Mouse (Mus musculus) leukemia stem cell, adult 10-12 weeks (primary cell): ENCODE data around the gene Szrd1. TPM values are rescaled to one million over a fixed set of nuclear protein-coding genes. Genes with fewer than 3 reads are reported as not detected.

Source experiments
- polyA plus RNA-seq: library from polyadenylated mRNA; stranded (reverse); fragments of >175 nt; gene quantifications from 2 replicates; pipeline ENCODE4 v1.2.3, GENCODE M21; 2012; ENCODE audit warnings: low replicate concordance

The Szrd1 gene
- 118 and 198 TPM in 2 replicates for polyA plus RNA-seq

DNA sequence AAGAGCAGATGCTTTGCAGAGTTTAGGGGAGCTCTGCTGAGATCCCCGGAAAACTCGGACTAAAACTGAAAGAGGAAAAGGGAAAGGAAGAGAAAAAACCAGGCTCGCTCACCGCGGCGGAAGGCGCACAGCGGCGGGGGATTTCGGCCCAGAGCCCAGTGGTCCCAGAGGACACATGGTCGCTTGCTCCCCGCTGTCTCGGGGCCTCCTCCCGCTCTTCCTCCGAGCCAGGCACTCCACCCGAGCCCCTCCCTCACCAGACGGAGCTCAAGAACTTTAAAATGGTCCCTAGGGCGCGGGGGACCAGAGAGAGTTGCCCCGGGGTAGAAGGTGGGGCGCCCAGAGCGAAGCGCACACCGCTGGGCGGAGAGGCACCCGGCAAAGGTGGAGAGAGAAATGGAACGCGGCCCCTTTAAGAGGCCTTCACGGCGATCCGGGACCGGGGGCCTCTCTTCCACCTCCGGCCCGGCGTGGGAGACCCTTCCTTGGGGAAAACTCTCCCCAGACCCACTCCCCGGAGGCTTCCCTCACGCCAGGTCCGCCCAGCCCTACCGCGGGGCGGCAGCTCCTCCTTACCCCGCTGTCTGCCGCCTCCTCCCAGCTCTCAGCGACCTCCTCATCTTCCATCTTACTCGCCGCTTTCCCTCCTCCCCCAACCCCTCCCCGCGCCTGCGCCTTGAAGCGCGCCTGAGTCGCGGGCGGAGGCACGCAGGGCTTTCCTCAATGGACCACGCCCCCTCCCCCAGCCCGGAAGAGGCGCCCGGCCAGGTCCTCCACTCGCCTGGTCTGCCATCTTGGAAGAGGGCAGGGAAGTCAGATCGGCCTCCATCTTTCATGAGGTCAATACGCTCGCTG, at the start of gene Szrd1:
Gene Szrd1 (minus strand): TSS at position 660 of the 855 bp plus-strand sequence.

DNA sequence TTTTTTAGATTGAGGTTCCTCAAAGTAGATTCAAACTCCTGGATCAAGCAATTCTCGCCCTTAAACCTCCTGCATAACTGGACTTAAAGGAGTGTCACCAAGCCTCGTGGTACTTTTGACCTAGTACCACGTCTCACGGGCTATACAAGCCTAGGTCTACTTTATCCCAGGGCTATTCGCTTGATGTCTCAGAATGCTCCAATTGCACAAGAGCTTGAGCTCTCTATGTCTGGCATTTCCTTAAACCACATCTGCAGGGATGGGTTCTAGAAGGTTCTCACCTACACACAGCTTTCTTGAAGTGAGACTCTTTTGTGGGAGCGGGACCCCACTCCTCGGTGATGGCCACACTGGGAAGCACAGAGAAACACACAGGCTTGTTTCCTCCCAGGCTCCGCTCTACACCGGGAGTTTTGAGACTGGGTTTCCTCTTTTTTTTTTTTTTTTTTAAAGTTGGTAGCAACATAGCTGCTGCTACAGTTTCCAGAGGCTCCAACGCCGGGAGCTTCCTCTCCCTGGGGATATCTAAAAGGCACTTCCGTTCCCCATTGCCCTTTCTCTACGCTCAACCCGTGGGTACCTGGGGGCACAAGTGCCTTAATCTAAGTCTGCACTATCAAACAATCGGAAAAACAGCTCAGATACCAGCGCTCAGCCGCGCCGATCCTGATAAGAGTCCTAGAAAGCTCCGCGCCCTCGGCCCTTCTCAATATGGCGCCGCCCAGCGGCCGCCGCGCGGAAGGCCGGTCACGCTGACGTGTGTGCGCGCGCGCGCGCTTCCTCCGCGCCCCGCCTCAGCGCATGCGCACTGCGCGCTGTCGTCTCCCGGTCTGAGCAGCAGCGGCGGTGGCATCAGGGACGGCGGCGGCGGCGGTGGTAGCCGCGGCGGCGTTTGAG, 7.8 kb upstream of the Szrd1 start, which contains the start of gene Fbxo42:
Gene Fbxo42 (plus strand): TSS at position 802 of the 897 bp plus-strand sequence.

DNA sequence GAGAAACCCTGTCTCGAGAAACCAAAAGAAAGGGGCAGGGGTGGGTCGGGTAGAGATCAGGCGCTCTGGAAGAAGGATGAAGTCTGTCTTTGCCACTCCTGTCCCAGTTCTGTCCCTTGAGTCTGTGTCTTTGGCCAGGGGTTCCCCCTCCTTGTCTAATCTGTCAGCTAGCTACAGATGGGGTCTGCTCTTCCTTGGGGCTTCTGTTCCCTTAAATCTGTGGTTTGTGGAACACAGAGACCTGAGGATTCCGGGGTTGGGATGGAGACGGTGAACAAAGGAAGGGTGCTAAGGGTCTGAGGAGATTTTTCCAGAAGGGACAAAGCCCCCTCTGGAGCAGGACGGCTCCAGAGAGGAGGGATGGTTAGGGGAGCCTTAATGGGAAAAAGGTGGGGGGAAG, 51.5 kb downstream of the Szrd1 start, which contains the start of gene Spata21:
Gene Spata21 (plus strand): TSS at position 301 of the 400 bp plus-strand sequence.

DNA sequence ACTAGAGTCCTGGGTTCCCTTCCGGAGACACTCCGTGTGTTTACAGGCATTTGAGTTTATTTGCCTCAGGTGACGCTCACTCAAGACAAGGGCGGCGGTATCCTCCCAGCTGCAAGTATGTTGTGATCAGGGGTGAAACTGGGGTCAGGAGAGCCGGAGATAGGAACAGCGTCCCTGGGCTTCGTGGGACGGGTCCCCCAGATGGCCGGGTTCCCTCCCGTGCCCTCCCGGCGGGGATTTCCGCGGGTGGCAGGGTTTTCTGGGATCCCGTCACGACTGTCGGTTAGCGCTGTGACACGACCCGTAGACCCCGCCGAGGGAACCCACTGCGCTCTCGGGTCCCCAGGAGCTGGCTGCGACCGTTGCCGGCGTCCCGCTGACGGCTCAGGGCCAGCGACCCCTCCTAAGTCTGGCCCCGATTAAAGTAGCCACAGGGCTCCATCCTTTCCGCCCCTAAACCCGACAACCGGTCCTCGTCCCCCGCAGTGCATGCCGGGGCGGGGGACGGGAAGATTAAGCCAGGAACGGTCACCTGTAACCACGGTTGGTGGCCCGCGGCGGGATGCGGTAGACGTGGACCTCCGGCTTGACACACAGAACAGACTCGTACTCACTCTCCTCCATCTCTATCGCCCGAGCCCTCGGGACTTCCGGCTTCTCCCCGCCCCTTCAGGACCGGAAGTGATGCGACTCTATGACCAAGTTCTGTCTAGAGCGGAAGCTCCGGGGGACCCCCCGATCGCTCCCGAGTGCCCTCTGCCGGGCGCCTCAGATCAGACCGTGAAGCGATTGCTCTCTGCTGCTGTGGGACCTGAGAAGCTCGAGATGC, 61.7 kb downstream of the Szrd1 start, which contains the start of gene Necap2:
Gene Necap2 (minus strand): TSS at position 677 of the 829 bp plus-strand sequence.

Other genes starting within 250 kb of the Szrd1 start
- 0.20 and 0.33 TPM in 2 replicates for gene Padi2, start 233.4 kb downstream of the Szrd1 start, polyA plus RNA-seq
- gene Sdhb, start 178.6 kb downstream of the Szrd1 start, polyA plus RNA-seq, result 46.5 and 140 TPM in 2 replicates
- 197 and 219 TPM in 2 replicates for gene Atp13a2, start 152.9 kb downstream of the Szrd1 start, polyA plus RNA-seq
- 0.55 and 0.79 TPM in 2 replicates for gene Mfap2, start 129.4 kb downstream of the Szrd1 start, polyA plus RNA-seq
- gene Crocc, start 79.2 kb downstream of the Szrd1 start, polyA plus RNA-seq, result 3.5 and 7.3 TPM in 2 replicates
- 323 and 426 TPM in 2 replicates for gene Necap2, start 61.4 kb downstream of the Szrd1 start, polyA plus RNA-seq
- 0.07 and 0.16 TPM in 2 replicates for gene Spata21, start 51.4 kb downstream of the Szrd1 start, polyA plus RNA-seq
- gene Fbxo42, start 8.1 kb upstream of the Szrd1 start, polyA plus RNA-seq, result 13.7 and 20.9 TPM in 2 replicates
- 1.5 and 1.9 TPM in 2 replicates for gene Rsg1, start 74.2 kb upstream of the Szrd1 start, polyA plus RNA-seq
- not detected in 2 replicates for gene Arhgef19, start 99.7 kb upstream of the Szrd1 start, polyA plus RNA-seq
- gene Epha2, start 161.5 kb upstream of the Szrd1 start, polyA plus RNA-seq, result 0.34 and 0.42 TPM in 2 replicates
- not detected in 2 replicates for gene Fam131c, start 228.4 kb upstream of the Szrd1 start, polyA plus RNA-seq